Mouse (Mus musculus): ENCODE data around the gene Inka1.
"Not testable (repeated sequence)": the region's sequence is repeated elsewhere in the genome, so short reads cannot be mapped to it uniquely, and the experiment has no call there.

Inka1 gene

DNA sequence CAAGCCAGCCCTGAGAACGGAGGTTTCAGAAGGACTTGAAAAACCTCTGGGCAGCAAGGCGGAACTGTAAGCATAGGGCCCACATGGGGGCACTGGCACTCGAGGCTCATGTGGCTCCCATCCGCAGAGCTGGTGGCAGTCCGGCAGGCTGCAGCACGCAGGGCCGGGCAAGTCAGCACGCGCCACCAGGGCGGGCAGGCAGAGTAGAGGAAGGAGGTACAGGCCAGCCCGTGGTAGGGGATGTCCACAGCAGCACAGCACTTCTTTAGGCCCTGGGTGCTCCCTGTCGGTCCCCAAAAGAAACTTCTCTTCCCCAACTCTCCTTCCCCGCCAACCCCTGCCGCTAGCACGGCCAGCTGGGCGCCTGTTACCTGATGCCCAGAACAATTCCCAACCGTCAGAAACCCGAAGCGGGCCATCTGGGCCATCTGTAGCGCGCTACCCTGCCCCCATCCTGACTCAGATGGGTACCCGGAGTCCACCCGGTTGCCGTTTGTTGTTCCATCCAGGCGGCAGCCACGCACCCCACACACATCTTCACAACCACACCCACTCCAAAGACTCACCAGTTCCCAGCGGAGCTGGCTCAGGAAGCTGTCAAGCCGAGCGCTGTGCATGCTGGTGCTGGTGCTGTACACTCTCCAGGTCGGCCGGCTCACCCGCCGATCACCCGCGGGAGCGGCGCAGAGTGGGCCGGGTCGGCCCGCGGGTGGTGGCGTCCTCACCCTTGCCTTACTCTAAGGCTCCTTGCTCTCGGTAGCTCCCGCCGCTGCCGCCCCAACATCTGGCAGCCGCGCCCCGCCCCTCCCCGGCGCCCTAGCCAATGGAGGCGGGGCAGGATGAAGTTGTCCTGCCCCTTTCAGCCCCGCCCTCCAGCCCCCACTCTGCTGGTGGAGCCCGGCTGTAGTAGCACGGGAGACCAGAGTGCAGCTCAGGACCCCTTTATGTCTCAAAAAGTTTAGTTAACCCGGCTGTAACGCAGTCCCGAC is at the start of gene Inka1:
Inka1 (minus strand) TSS at position 749 of the 989 bp plus-strand sequence.
- peak; percentile 93 for DNase-seq

DNA sequence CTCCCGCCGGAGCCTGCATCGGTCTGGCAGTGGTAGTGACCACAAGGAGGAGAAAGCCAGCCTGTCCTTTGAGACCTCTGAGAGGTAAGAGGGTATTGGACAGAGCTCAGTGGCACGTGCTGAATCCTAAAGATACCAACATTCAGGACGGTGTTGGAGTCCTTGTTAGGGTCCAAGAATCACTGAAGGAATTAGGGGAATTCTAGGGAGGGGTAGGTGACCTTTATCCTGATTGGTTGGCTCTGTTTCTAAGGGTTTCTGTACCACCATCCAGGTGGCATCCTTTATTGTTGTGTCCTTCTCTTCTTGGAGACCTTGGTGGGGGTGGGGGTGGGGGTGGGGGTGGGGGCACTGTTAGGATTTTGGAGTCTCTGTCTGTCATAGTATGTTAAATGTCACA is 46.4 kb upstream of the Inka1 start:
- no peak for DNase-seq

DNA sequence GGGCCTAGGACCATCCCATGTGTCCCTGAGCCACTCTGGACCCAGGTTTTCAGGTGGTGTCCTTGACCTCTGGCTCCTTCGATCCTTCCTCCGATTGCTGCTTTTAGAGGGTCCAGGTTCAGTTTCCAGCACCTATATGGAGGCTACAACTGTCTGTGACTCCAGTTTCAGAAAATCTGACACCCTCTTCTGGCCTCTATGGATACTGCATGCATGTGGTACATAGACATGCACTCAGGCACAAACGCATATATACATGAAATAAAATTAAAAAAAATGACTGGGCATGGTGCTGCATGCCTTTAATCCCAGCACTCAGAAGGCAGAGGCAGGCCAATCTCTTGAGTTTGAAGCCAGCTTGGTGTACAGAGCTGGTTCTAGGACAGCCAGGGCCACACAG is 42.2 kb upstream of the Inka1 start:
- no peak for DNase-seq

GRCm38 (mm10) chr9:108026584-108026983 is 40.9 kb upstream of the Inka1 start:
- DNase-seq, result no peak

DNA sequence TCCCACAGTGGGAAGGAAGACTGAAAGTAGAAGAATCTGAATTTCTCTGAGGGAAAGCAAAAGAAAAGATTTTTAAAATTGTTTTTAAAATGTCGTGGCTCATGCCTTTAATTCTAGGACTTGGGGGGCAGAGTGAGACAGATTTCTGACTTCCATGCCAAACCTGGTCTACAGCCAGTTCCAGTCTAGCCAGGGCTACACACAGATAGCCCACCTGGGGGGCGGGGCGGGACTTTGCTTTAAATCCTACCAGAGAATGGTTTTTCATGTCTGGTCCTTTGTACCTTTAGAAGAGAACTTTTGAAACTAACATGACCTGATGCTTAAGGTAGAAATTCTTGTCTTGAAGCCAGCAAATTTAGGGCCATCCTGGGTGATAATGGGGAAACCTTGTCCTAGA is 37.5 kb upstream of the Inka1 start:
- no peak for DNase-seq

GRCm38 (mm10) chr9:108020741-108021140 is 35.1 kb upstream of the Inka1 start:
- DNase-seq, result no peak

DNA sequence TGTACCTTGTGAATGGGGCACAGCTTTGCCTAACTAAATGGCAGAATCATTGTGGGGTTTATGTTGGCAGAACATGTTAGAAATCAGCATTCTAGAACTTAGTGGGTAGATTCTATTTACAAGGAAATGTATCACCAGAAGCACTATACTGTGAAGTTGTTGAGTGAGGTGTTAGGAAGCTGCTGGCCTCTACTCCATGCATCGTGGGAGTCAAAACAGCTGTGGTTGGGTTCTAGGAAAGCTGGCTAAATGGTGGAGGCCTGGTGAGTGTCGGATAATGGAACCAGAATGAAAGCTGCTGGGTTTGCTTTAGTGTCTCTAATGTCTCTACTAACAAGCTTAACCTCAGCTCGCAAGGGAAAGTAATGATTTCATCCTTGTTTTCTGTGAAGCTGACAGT is 31.4 kb upstream of the Inka1 start:
- no peak for DNase-seq

DNA sequence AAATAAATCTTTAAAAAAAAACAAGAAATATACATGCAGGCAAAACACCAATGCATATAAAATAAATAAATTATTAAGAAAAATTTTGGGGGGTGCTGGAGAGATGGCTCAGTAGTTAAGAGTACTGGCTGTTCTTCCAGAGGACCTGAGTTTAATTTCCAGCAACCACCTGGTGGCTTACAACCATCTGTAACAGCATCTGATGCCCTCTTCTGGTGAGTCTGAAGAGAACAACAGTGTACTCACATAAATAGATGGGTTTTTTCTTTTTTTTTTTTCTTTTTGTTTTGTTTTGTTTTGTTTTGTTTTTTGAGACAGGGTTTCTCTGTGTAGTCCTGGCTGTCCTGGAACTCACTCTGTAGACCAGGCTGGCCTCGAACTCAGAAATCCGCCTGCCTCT is 27.9 kb upstream of the Inka1 start:
- DNase-seq, result not testable (repeated sequence)

DNA sequence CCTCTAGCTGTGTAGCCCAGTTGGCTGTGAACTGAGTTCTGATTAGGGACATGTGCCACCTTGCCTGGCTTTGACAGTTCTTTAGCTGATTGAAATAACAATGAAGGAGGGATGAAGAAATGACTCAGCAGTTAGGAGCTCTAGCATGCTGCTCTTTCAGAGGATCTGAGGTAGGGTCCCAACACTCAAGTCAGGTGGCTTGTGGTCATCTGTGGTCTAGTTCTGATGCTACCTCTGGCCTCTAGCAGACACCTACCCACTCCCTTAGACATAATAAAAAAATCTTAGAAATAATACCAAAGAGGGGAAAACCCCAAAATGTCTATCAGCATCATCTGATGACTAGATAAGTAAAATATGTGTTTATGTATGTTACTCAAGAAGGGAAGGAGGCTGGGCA is 24.7 kb upstream of the Inka1 start:
- no peak for DNase-seq

- no peak for DNase-seq
Observed at GRCm38 (mm10) chr9:108008041-108008440, 22.4 kb upstream of the Inka1 start.

DNA sequence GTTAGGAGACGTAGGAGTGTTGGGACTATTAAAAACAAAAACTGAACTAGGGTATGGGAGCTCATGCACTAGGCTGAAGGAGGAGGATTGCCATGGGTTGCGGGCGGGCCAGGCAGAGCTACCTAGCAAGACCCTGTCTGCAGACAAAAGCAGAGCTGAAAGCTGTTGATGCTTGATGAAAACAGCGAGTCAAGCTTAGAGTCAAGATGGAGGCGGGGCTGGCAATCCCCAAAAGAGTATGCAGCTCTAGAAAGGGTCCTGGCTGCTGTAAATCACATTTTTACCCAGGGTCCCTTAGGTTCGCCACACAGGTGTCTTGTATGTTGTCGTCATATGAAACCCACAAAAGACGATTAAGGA is 17.8 kb upstream of the Inka1 start:
- peak; percentile 18 for DNase-seq

DNA sequence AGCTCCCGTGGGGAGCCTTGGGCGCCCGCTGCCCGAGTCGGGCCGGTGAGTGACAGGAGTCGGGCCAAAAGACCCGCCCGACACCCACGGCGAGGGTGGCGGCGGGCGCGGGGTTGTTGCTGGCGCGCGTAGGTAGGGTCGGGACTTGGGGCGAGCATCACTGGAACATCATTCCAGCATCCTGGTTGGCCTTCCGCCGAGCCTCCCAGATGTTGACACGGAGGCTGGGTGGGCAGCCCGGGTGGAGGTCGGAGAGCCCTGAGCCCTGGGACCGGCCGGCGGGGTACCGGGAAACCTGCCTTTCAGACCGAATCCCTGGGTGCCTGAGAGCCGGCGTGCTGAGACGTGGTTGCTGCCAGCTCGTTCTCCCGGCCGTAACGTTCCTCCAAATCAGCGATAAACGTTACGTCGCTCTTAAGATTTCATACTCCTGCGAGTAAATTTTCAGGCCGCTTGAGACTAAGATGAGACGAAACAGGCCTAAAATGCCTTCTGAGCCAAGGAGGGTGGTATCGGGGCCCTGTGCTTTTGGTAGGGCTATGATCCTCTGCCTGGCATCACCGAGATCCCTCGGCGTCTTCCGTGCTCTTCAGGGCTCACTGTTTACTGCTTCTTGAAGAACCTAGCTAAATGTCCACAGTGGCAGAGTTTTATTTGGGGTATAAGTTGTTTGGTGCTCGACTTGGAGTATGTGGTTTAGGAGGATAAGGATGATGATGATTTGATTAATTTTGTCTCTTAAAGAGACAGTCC is 17.3 kb upstream of the Inka1 start:
- DNase-seq, result peak; percentile 57

GRCm38 (mm10) chr9:108001922-108002770 is 16.5 kb upstream of the Inka1 start, which contains the start of gene Ip6k1:
Gene Ip6k1 (plus strand): TSS chr9:108002501.
- peak; percentile 100 for DNase-seq

DNA sequence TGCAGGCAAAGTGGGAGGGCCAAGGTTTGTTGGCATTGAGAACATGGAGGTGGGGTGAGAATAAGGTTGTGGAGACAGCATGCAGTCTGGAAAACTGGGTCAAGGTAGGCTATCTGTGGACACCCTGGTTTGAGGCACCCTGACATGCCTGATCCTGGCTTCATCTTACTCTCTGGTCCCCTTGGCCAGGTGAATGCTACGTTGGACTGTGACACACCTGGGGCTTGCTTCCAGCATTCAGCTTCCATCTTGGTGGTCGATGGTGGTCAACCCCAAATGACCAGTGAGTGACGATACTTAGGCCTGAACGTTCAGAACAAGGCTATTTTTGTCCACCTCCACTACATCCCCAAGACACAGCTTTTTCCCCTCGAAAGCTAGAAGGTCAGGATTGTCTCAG is 10.4 kb upstream of the Inka1 start, which contains the start of gene Gm20662:
Gm20662 (plus strand) TSS at position 301 of the 400 bp plus-strand sequence.
- DNase-seq, result no peak

DNA sequence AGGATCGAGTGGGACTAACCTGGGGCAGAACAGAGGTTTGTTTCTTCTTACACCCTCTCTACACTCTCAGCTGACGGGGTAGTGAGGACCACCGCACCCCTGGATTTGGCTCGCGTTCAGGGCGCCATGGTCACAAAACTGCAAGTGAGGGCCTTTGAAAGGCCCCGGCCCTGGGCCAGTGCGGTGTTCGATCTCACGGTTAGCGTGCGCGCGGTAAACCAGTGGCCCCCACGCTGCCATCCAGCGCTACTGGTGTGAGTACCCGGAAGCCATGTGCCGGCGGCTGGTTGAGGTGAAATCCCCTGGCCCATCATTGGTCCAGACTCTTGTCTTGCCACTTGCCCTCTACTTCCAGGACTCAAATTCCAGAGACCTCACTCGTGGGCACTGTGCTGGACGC is 9.8 kb upstream of the Inka1 start:
- no peak for DNase-seq

- no peak for DNase-seq
Observed at GRCm38 (mm10) chr9:107994464-107994863, 8.8 kb upstream of the Inka1 start.

- no peak for DNase-seq
Observed at GRCm38 (mm10) chr9:107993013-107993412, 7.3 kb upstream of the Inka1 start.

DNA sequence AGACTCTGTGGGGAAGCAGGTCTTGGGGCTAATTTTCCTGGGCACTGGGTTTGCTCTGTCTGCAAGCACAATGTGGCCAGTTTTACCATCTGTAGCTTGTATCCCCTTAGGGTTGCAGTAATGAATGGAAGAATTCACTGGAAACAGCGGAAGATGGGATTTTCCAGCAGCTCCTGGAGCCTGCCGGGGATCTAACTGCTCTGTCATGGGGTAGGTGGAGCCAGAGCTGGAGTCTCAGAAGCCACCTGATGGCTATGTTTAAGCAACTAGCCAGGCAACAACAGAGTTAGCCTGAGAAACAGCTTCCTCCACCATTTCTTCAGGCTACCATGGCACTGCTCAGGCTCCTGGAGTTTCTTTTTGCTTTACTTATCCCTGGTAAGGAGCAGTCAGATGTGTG is 6.5 kb upstream of the Inka1 start, which contains the start of gene Cdhr4:
Cdhr4 (plus strand) TSS at position 301 of the 400 bp plus-strand sequence.
- no peak for DNase-seq

DNA sequence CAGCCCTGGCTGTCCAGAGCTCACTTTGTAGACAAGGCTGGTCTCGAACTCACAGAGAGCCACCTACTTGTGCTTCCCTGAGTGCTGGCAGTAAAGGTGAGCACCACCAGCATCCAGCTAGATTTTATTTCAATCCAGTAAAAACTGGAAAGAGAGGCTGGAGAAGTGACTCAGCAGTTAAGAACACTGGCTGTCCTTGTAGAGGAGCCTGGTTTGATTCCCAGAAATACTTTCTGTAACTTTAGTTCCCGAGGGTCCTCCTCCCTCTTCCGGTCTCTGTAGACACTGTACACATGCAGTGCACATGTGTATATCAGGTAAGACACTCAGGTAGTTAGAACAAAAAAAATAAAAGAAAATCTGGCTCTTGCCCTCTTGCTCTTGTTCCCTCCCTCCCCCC is 2.3 kb upstream of the Inka1 start:
- no peak for DNase-seq

- peak; percentile 93 for DNase-seq
Observed at GRCm38 (mm10) chr9:107986376-107986775, 697 bp upstream of the Inka1 start.

- DNase-seq, result no peak
Observed at GRCm38 (mm10) chr9:107984754-107985055, 974 bp downstream of the Inka1 start.

DNA sequence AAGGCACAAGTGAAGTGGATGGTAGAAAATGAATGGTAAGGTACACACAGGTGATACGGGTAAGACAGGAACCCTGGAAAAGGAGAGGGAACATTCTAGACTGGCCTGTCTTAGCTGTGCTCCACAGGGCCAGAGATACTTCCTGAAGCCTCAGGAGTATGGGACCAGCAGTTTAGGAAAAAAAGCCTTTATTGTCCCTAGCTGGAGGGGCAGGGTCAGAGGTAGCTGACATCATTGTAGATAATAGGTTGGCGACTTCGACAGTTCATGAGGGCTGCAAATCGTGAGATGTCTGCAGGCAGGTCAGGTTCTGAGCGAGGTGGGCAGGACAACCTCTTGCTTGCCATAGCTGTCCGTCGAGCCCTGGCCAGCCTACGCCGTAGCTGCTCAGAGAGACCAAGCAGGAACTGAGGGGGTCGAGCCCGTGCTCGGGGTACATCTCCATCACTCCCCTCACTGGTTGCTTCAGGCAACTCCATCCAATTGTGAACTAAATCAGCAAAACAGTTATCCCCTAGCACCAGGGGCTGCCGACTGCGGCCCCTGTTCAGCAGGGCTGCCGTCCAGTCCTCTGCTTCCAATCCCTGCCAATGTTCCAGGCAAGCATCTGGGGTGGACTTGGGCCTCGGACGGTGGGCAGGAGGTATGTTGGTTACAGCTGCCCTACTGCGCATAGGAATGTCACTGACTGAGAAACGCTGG is 1.5 kb downstream of the Inka1 start:
- peak; percentile 17 for DNase-seq

Data from lung, postnatal 10 days (tissue).